Mouse (Mus musculus): Measurements from ENCODE around the gene Rabgap1l.

- TF ChIP-seq POLR2A (IDR thresholded peaks at IDR 0.05; ENCODE audit: borderline replicate concordance, extremely low read depth, low read depth, low read length) (no peak), CTCF (IDR thresholded peaks at IDR 0.05; ENCODE audit: insufficient read depth, low read length) (peak; percentile 38; the same call in 1 of the 2 replicates)
Observed at GRCm38 (mm10) chr1:160743229-160743628, 49.8 kb downstream of the Rabgap1l start.
